In genomic region chr5:31179766-31180630, GRCm38 (mm10) we compare ENCODE assay signal across 8 mouse cellular contexts. TPM values are rescaled to one million over a fixed set of nuclear protein-coding genes. Genes with fewer than 3 reads are reported as not detected.
DNase-seq lines count a peak whose midpoint lies in the region; ATAC-seq lines count a peak whose summit lies in the region.

Gm29609 (minus strand) TSS chr5:31179911.
Gtf3c2 (minus strand) TSS chr5:31180144.

- H3K9me3 ChIP-seq in lung, embryonic 16.5 days (ENCODE audit: control insufficient read depth, low read length) = no peaks in the 10 kb centered on the region

- no peaks in the 10 kb centered on the region for H3K27me3 ChIP-seq in lung, embryonic 16.5 days (ENCODE audit: control insufficient read depth, insufficient read depth, low read depth, low read length)

- DNase-seq in MEL-GATA-1-ER (ENCODE audit: extremely low read depth, low read depth) = peak; percentile 93
- peak; percentile 97 for DNase-seq in cerebellum, adult 8-10 months
- DNase-seq in forelimb bud, embryonic 11.5 days (ENCODE audit: low read depth, low spot score) = peak; percentile 96
- DNase-seq in layer of hippocampus, adult 9-10 months (ENCODE audit: low spot score) = peak; percentile 92
- peak; percentile 90 for DNase-seq in ovary, postnatal 10 days (ENCODE audit: low spot score)
- DNase-seq in thymus, postnatal 10 days (ENCODE audit: low spot score in 2 of 2) = peak; percentile 94 to 97

- peak within 1 kb of the TSS; percentile 87 for H3K4me2 ChIP-seq in lung, embryonic 16.5 days (ENCODE audit: low read depth, low read length)

- H3K27ac ChIP-seq in lung, embryonic 16.5 days (ENCODE audit: low read length) = peak within 1 kb of the TSS; percentile 100

- ATAC-seq in hematopoietic stem cell, adult 5-6 weeks (replicated peaks in 1 of 2; ENCODE audit: insufficient read depth in 1 of 2, low FRiP score in 2 of 2, low TSS enrichment in 1 of 2, low read depth in 1 of 2, poor library complexity in 2 of 2, severe bottlenecking in 2 of 2) = peak; percentile 88 to 89
- peak; percentile 98 for ATAC-seq in lung, embryonic 16.5 days (ENCODE audit: low read depth)

- H3K4me1 ChIP-seq in lung, embryonic 16.5 days (replicated peaks; ENCODE audit: control insufficient read depth, insufficient read depth, low read length) = peaks cover 8% of the 10 kb centered on the region

- H3K4me3 ChIP-seq in lung, embryonic 16.5 days (ENCODE audit: low read length) = peak within 1 kb of the TSS; percentile 97

- under 1% methylated on average over 59 of the region's 59 CpGs for WGBS in lung, embryonic 16.5 days

- peak within 1 kb of the TSS; percentile 82 for H3K9ac ChIP-seq in lung, embryonic 16.5 days (ENCODE audit: low read length)

- no peaks in the 10 kb centered on the region for H3K36me3 ChIP-seq in lung, embryonic 16.5 days (ENCODE audit: control insufficient read depth, insufficient read depth, low read length)

RNA-seq across cellular contexts. Expression of gene Gm29609, which starts in this region (rescaled TPM):
- 1.2 TPM in 1 of 2 replicates, not detected in the other for total RNA-seq in hematopoietic stem cell, adult 5-6 weeks (2017)
- 1.5 and 1.9 TPM in 2 replicates for polyA plus RNA-seq in lung, embryonic 16.5 days (2015; fragmentation: Nextera tagmentation; extraction: Ambion mirVana)

RNA-seq across cellular contexts. Expression of gene Gtf3c2, which starts in this region (rescaled TPM):
- 64.3 and 83.3 TPM in 2 replicates for total RNA-seq in hematopoietic stem cell, adult 5-6 weeks (2017)
- 72.4 and 78.2 TPM in 2 replicates for polyA plus RNA-seq in lung, embryonic 16.5 days (2015; fragmentation: Nextera tagmentation; extraction: Ambion mirVana)

Comparison
In these comparisons a context has a peak if more than half of its experiments do, and no peak if none do; other contexts are left out.
1. Peak in every context shown above with its lines: DNase-seq, ATAC-seq, H3K4me3 ChIP-seq and H3K27ac ChIP-seq.